Mouse (Mus musculus) cerebellum, adult 2 months (tissue): ENCODE measurements around the gene Slc22a18. TPM values are rescaled to one million over a fixed set of nuclear protein-coding genes. Genes with fewer than 3 reads are reported as not detected.
A peak's percentile ranks its signal among the peaks of the same experiment; 100 is the strongest.

Experiments used
- DNase-seq, 2 experiments: peaks; one replicate each; pipeline ENCODE4 v3.0.0; 2021
- H3K27ac ChIP-seq: fragments of 200-500 bp; 2 replicates; pipeline ENCODE4 v1.5.1; 2012; ENCODE audit warnings: low read length, control low read depth, inconsistent platforms; ENCODE audit not compliant: insufficient read depth
- H3K27me3 ChIP-seq: fragments of 200-500 bp; 2 replicates; pipeline ENCODE4 v1.6.1; 2012; ENCODE audit warnings: inconsistent platforms, mild to moderate bottlenecking, low read length, moderate library complexity; ENCODE audit not compliant: control insufficient read depth, insufficient read depth
- H3K4me1 ChIP-seq: fragments of 200-500 bp; 2 replicates; pipeline ENCODE4 v1.6.1; 2011; ENCODE audit warnings: low read length; ENCODE audit not compliant: control insufficient read depth, insufficient read depth
- H3K4me3 ChIP-seq: fragments of 200-500 bp; replicated peaks from 2 replicates; pipeline ENCODE3; 2011; ENCODE audit warnings: mild to moderate bottlenecking, low read depth, low read length, control low read depth; ENCODE audit not compliant: insufficient read depth
- CTCF ChIP-seq: fragments of 200-500 bp; IDR thresholded peaks from 2 replicates; pipeline ENCODE4 v1.5.1; 2011; ENCODE audit warnings: low read depth, mild to moderate bottlenecking, control low read depth, low read length, moderate library complexity, borderline replicate concordance; ENCODE audit not compliant: insufficient read depth
- POLR2A ChIP-seq: fragments of 200-500 bp; IDR thresholded peaks from 2 replicates; pipeline ENCODE4 v1.6.1; 2011; ENCODE audit warnings: low read length, control low read depth, borderline replicate concordance; ENCODE audit not compliant: insufficient read depth
- WGBS: fragments of 180-500 bp; shearing (Covaris S2); methylation state at CpG from one replicate; pipeline ENCODE4 v1.1.7; 2018; 5-methylcytosine and 5-hydroxymethylcytosine counted together
- polyA plus RNA-seq: library from polyadenylated mRNA; depleted of rRNA; stranded (reverse); fragments of >200 nt; gene quantifications from 2 replicates; pipeline ENCODE4 v1.2.3, GENCODE M21; 2012

The Slc22a18 gene
- polyA plus RNA-seq, 1 experiment = 0.90 TPM

- TF ChIP-seq POLR2A (no peak), CTCF (no peak)
- H3K27ac ChIP-seq = no peak overlapping the region
- WGBS = 45% methylated on average over 60 of the region's 60 CpGs
- peaks cover 10% of the 10 kb centered on the region; the same call in 1 of the 2 replicates for H3K27me3 ChIP-seq
- H3K4me1 ChIP-seq = no peaks in the 10 kb centered on the region
- DNase-seq = no peak
- H3K4me3 ChIP-seq = no peak overlapping the region
These were observed 13.2 kb upstream of the Slc22a18 start for GRCm38 (mm10) chr7:143460217-143460834.

GRCm38 (mm10) chr7:143460874-143461273 lies 12.7 kb upstream of the Slc22a18 start, which contains the start of gene Cdkn1c:
TSS of gene Cdkn1c (minus strand) at chr7:143461050.
- Histone ChIP-seq H3K4me3 (no peak within 1 kb of the TSS), H3K27ac (no peak within 1 kb of the TSS), H3K4me1 (no peaks in the 10 kb centered on the region), H3K27me3 (peaks cover 10% of the 10 kb centered on the region; the same call in 1 of the 2 replicates)
- peak in 1 of 2 experiments; percentile 44 for DNase-seq
- 32% methylated on average over 48 of the region's 48 CpGs for WGBS
- no peak for TF ChIP-seq CTCF

GRCm38 (mm10) chr7:143461294-143461870 lies 12.2 kb upstream of the Slc22a18 start:
- peaks cover 10% of the 10 kb centered on the region; the same call in 1 of the 2 replicates for H3K27me3 ChIP-seq
- DNase-seq = no peak
- TF ChIP-seq CTCF (no peak), POLR2A (no peak)
- WGBS = 30% methylated on average over 26 of the region's 32 CpGs
- H3K4me1 ChIP-seq = no peaks in the 10 kb centered on the region
- no peak overlapping the region for H3K27ac ChIP-seq
- no peak overlapping the region for H3K4me3 ChIP-seq

- peaks cover 10% of the 10 kb centered on the region; the same call in 1 of the 2 replicates for H3K27me3 ChIP-seq
- no peak for DNase-seq
These were observed 11.6 kb upstream of the Slc22a18 start for GRCm38 (mm10) chr7:143461920-143462319.

GRCm38 (mm10) chr7:143462516-143462915 lies 11.0 kb upstream of the Slc22a18 start:
- Histone ChIP-seq H3K4me1 (no peaks in the 10 kb centered on the region), H3K4me3 (no peak overlapping the region), H3K27me3 (peaks cover 10% of the 10 kb centered on the region; the same call in 1 of the 2 replicates), H3K27ac (no peak overlapping the region)
- 86% methylated on average over 5 of the region's 5 CpGs for WGBS
- DNase-seq = no peak
- no peak for TF ChIP-seq POLR2A
- no peak for TF ChIP-seq CTCF

More at GRCm38 (mm10) chr7:143461920-143462319, 11.6 kb upstream of the Slc22a18 start:
- TF ChIP-seq CTCF (no peak), POLR2A (no peak)
- WGBS = 71% methylated on average over 11 of the region's 11 CpGs
- Histone ChIP-seq H3K4me1 (no peaks in the 10 kb centered on the region), H3K27ac (no peak overlapping the region), H3K4me3 (no peak overlapping the region)

GRCm38 (mm10) chr7:143463865-143464415 lies 9.6 kb upstream of the Slc22a18 start:
- DNase-seq = peak; percentile 60 to 79
- TF ChIP-seq POLR2A (no peak), CTCF (peak; percentile 88)
- no peak overlapping the region for H3K4me3 ChIP-seq
- no peak overlapping the region for H3K27ac ChIP-seq
- H3K27me3 ChIP-seq = peaks cover 10% of the 10 kb centered on the region; the same call in 1 of the 2 replicates
- H3K4me1 ChIP-seq = no peaks in the 10 kb centered on the region
- 22% methylated on average over 11 of the region's 11 CpGs for WGBS

GRCm38 (mm10) chr7:143464811-143465560 lies 8.6 kb upstream of the Slc22a18 start:
- 26% methylated on average over 56 of the region's 56 CpGs for WGBS
- H3K27ac ChIP-seq = no peak overlapping the region
- H3K4me1 ChIP-seq = no peaks in the 10 kb centered on the region
- TF ChIP-seq POLR2A = no peak
- TF ChIP-seq CTCF = no peak
- no peak overlapping the region for H3K4me3 ChIP-seq
- peaks cover 6% of the 10 kb centered on the region; the same call in 1 of the 2 replicates for H3K27me3 ChIP-seq
- DNase-seq = no peak
